Mouse (Mus musculus) kidney, adult 9 months (tissue): ENCODE data around the gene Gm13103.
"Not testable (repeated sequence)": the region's sequence is repeated elsewhere in the genome, so short reads cannot be mapped to it uniquely, and the experiment has no call there.

Experiments
- DNase-seq: peaks from one replicate; pipeline ENCODE4 v3.0.0; 2022

Gm13103 gene

GRCm38 (mm10) chr4:143846197-143846596 lies at the start of gene Gm13103:
TSS of gene Gm13103 (plus strand) at chr4:143846497.
- not testable (repeated sequence) for DNase-seq

DNA sequence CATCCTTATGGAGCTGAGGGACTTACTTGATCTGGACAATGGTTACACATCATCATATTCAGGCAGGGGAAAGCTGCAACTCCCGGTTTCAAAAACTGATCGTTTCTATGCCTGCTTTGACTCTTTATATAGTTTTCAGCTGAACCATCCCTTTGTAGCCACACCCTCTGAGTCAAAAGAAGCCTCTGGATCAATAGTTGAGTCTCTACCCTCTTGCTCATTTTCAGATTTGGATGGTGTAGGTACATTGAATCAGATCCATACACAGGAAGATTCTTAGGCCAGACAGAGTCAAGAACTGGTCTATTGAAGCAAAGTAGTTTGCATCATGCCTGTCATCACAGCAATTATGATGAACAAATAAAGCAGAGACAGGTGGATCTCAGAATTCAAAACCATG lies 30.3 kb upstream of the Gm13103 start, which contains the start of gene Gm13084:
Gene Gm13084 (minus strand): TSS at position 101 of the 400 bp plus-strand sequence.
- DNase-seq = no peak

DNA sequence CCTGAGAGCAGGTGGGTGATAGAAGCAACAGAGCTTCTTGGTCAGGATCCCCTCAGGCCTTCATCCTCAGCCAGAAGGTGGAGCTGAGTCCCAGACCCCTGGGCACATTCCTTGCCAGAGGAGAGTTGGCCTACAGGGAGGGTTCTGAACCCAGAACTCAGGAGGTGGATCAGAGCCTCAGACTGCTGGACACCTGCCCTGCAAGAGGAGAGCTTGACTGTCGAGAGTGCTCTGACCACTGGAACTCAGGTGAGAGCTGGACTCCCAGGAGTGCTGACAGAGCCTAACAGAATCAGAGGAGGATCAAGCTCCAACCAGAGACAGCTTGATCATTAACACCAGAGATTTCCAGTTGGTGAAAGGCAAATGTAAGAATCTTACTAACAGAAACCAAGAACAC lies 36.1 kb downstream of the Gm13103 start:
- peak; percentile 64 for DNase-seq

GRCm38 (mm10) chr4:143894406-143894805 lies 48.1 kb downstream of the Gm13103 start:
- DNase-seq = not testable (repeated sequence)

- not testable (repeated sequence) for DNase-seq
Observed at GRCm38 (mm10) chr4:143900280-143900679, 54.0 kb downstream of the Gm13103 start, which contains the start of gene Pramef6. TSS of gene Pramef6 (minus strand) at chr4:143900380.
